Mouse (Mus musculus): Measurements from ENCODE around the gene Tns1.

- TF ChIP-seq CTCF (IDR thresholded peaks at IDR 0.05) = no peak
- TF ChIP-seq POLR2A (IDR thresholded peaks at IDR 0.05; ENCODE audit: insufficient read depth, low read depth, low read length) = no peak
Measured at GRCm38 (mm10) chr1:74067866-74068265, 56.4 kb downstream of the Tns1 start.

Measured in heart, adult 2 months (tissue).